Mouse (Mus musculus) liver, embryonic 14.5 days (tissue): ENCODE measurements around the gene Clasp1.

Experiments used
- CTCF ChIP-seq: IDR thresholded peaks from 2 replicates; pipeline ENCODE4 v1.5.1; 2016; ENCODE audit warnings: antibody characterized with exemption, low read depth, control low read depth
- EP300 ChIP-seq: IDR thresholded peaks from 2 replicates; pipeline ENCODE4 v1.6.1; 2016; ENCODE audit warnings: antibody characterized with exemption, low read depth

DNA sequence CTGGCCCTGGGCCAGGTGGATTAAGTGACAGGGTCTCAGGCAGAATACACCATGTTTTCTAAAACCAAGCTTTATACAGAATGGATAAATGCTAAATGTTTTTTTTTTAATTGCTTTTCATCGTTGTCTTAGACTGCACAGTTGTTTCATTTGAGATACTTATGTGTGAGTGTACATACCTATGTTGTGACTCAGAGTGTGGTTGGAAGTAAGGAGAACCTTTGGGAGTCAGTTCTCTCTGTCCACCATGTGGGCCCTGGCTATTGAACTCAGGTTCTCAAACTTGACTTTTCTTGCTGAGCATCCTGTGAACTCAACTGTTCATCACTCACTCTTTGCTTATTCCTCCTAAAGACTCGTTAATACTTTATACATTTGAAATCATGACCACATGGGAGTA is 58.3 kb downstream of the Clasp1 start:
- TF ChIP-seq CTCF (no peak), EP300 (no peak)
